Mouse (Mus musculus): ENCODE data around the gene Slc30a9. TPM values are rescaled to one million over a fixed set of nuclear protein-coding genes. Genes with fewer than 3 reads are reported as not detected.

Slc30a9 gene
- 108 and 129 TPM in 2 replicates for polyA plus RNA-seq (2015; fragmentation: Nextera tagmentation; extraction: Ambion mirVana)

DNA sequence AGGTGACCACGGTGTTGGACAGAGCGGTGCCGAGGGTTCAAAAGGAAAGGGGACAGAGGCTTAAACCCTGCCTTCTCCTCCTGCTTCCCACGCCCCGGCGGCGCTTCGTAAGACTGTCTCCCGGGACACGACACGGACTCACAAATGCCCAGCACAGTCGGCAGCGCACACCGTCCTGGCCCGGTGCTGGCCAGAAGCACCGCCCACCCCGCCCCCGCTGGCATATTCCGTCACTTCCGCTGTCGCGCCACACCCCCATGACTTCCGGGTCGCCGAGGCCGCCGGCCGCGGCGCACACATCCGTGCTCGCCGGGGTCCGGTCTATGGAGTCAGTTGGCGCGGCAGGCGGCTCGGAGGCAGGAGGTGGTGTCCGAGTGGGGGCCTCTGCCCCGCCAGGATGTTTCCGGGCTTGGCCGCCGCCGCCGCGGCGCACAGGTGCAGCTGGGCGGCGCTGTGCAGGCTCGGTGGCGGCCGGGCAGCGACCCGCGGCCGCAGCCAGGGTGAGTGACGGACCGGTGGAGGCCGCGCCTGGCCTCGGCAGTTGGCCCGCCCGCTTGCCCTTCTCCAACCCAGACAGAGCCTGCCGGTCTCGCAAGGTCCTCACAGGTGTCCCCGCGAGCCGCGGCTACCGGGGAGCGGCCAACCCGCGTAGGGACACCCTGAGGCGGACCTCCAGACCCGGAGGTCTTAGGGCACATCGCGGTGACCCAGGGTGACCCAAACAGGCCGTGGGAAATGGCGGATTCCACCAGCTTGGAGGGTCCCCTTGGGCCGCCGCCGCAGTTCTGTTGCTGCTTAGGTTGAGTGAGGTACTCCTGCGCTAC is at the start of gene Slc30a9:
TSS of gene Slc30a9 (plus strand) at position 258 of the 824 bp plus-strand sequence.
- WGBS = under 1% methylated on average over 83 of the region's 83 CpGs
- H3K9ac ChIP-seq = peak within 1 kb of the TSS; percentile 98
- peak; percentile 97 for ATAC-seq (replicated peaks; ENCODE audit: insufficient number of reproducible peaks, insufficient read depth, low FRiP score, low read depth)
- no peaks in the 10 kb centered on the region for H3K36me3 ChIP-seq
- no peaks in the 10 kb centered on the region for H3K9me3 ChIP-seq (replicated peaks)
- peak within 1 kb of the TSS; percentile 75 for H3K4me2 ChIP-seq
- peak within 1 kb of the TSS; percentile 87 for H3K27ac ChIP-seq
- H3K27me3 ChIP-seq = no peaks in the 10 kb centered on the region
- peak within 1 kb of the TSS; percentile 95 for H3K4me3 ChIP-seq
- peaks cover 12% of the 10 kb centered on the region for H3K4me1 ChIP-seq (replicated peaks)

DNA sequence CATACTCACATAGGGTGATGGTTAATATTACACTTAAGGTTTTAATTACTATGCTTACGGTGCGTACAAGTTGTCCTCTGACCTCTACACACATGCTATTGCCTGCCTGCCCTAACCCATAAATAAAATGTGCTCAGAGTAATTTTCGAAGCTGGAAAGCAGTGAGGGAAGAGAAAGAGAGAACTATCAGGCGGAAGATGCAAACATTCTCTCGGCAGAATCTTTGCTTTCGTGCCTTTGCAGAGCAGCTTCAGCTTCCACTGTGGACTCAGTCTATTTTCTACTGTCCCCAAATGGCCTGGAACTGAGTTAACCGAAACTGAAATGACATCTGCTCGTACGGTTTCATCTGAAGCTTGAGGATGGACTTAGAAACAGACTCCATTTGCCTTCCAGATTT is 48.3 kb upstream of the Slc30a9 start:
- no peaks in the 10 kb centered on the region for H3K27me3 ChIP-seq
- peaks cover 8% of the 10 kb centered on the region for H3K4me1 ChIP-seq (replicated peaks)
- H3K9me3 ChIP-seq (replicated peaks) = no peaks in the 10 kb centered on the region
- no peaks in the 10 kb centered on the region for H3K36me3 ChIP-seq
- no peak for ATAC-seq (replicated peaks; ENCODE audit: insufficient number of reproducible peaks, insufficient read depth, low FRiP score, low read depth)
- H3K27ac ChIP-seq = no peak overlapping the region
- no peak overlapping the region for H3K9ac ChIP-seq
- H3K4me2 ChIP-seq = no peak overlapping the region
- H3K4me3 ChIP-seq = no peak overlapping the region
- 81% methylated on average over 9 of the region's 9 CpGs for WGBS

DNA sequence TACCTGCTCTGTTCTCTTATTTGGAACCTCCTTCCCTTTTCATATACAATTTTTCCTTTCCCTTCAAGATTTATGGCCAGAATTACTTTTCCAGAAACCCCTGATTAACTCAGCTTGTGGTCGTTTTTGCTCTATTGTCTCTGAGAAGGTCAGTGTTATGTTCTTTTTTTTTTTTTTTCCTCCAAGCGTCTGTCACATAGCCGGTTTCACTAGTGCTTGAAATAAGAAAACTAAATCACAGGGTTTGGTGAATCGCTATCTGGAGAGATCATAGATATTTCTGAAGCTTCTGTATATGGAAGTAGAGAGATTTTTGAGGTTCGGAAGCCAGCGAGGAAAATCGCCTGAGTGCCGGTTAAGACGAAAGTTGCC is 46.6 kb upstream of the Slc30a9 start:
- Histone ChIP-seq H3K9me3 (replicated peaks) (no peaks in the 10 kb centered on the region), H3K36me3 (peaks cover 14% of the 10 kb centered on the region), H3K9ac (peak overlapping the region; percentile 37; the same call in 1 of the 2 replicates), H3K27ac (peak overlapping the region; percentile 97), H3K27me3 (no peaks in the 10 kb centered on the region), H3K4me1 (replicated peaks) (peaks cover 8% of the 10 kb centered on the region), H3K4me2 (peak overlapping the region; percentile 65), H3K4me3 (peak overlapping the region; percentile 98)
- under 1% methylated on average over 9 of the region's 9 CpGs for WGBS
- ATAC-seq (replicated peaks; ENCODE audit: insufficient number of reproducible peaks, insufficient read depth, low FRiP score, low read depth) = no peak

DNA sequence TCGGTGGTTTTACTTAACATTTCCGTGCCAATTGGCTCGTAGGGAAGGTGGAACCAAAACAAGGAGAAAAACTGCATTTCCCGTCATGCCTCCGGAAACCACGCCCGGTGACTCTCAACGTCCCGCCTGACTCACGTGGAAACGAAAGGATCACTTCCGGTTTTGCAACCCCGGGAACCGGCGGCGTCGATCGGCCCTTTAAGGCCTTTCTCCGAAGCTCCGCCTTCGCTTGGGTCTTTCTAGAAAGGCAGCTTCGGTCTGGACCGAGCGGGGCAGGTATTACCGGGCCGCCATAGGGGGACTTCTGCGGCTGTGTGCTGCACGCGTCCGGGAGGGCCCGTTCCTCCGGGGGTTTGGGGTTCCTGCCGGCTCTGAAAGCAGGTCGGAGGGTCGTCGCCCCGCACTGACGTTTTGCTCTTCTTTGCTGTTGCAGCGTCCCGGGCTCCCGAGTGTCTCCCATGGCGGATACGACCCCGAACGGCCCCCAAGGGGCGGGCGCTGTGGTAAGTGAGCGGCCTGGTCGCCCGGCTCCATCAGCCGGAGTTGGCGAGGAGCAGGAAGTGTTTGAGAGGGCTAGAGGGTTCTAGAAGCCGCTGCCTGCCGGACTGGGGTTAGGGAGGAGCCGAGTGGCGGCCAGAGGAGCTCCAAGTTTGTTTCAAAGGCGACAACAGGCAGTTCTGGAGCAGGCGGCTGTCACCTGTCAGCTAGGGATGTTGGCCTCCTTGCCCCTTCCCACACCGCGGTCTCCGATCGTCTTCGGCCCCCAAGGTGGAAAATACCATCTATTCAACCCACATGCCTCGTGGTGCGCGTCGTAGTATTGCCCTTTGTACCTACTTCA is 46.0 kb upstream of the Slc30a9 start, which contains the start of gene Tmem33:
TSS of gene Tmem33 (plus strand) at position 35 of the 841 bp plus-strand sequence.
- H3K9ac ChIP-seq = peak within 1 kb of the TSS; percentile 74
- under 1% methylated on average over 67 of the region's 67 CpGs for WGBS
- ATAC-seq (replicated peaks; ENCODE audit: insufficient number of reproducible peaks, insufficient read depth, low FRiP score, low read depth) = peak; percentile 87
- peaks cover 19% of the 10 kb centered on the region for H3K36me3 ChIP-seq
- H3K4me2 ChIP-seq = peak within 1 kb of the TSS; percentile 79
- H3K4me3 ChIP-seq = peak within 1 kb of the TSS; percentile 98
- H3K9me3 ChIP-seq (replicated peaks) = no peaks in the 10 kb centered on the region
- no peaks in the 10 kb centered on the region for H3K27me3 ChIP-seq
- H3K4me1 ChIP-seq (replicated peaks) = peaks cover 8% of the 10 kb centered on the region
- peak within 1 kb of the TSS; percentile 97 for H3K27ac ChIP-seq

DNA sequence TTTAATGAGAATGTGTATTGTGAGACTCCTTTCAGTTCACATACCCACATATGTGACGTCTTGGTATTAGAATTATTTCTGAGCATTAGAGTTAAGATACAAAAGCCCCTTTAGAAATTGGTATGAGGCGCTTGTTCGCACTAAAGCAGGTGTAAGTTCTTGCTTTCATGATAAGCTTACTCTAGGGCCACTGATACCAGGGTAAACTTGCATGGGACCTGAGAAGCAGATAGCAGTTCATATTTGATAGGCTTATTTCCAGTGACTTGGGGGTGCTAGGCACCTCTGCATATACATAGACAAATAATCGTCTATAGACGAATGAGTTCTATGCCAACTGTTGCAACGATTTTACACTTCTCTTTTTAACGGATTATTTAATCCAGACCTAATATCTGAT is 43.8 kb upstream of the Slc30a9 start:
- Histone ChIP-seq H3K36me3 (peaks cover 35% of the 10 kb centered on the region), H3K4me2 (no peak overlapping the region), H3K4me1 (replicated peaks) (peaks cover 8% of the 10 kb centered on the region), H3K4me3 (no peak overlapping the region), H3K27me3 (no peaks in the 10 kb centered on the region), H3K9ac (no peak overlapping the region), H3K9me3 (replicated peaks) (no peaks in the 10 kb centered on the region), H3K27ac (no peak overlapping the region)
- ATAC-seq (replicated peaks; ENCODE audit: insufficient number of reproducible peaks, insufficient read depth, low FRiP score, low read depth) = no peak
- 86% methylated on average over 7 of the region's 7 CpGs for WGBS

DNA sequence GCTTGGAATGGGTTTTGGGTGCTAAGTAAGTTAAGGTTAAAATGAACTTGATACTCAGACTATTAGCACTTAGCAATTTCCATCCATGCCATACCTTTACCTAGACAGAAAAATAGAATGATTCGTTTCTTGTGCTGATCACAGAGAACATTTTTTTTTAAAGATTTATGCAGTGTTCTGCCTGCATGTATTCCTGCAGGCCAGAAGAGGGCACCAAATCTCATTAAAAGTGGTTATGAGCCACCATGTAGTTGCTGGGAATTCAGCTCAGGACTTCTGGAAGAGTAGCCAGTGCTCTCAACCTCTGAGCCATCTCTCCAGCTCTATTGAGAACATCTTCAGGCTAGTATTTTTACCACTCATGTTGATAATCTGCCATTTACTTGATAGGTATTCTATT is 40.6 kb upstream of the Slc30a9 start:
- Histone ChIP-seq H3K36me3 (peaks cover 50% of the 10 kb centered on the region), H3K4me1 (replicated peaks) (peaks cover 8% of the 10 kb centered on the region), H3K4me3 (no peak overlapping the region), H3K9me3 (replicated peaks) (no peaks in the 10 kb centered on the region), H3K9ac (no peak overlapping the region), H3K27me3 (no peaks in the 10 kb centered on the region), H3K27ac (no peak overlapping the region), H3K4me2 (no peak overlapping the region)
- no peak for ATAC-seq (replicated peaks; ENCODE audit: insufficient number of reproducible peaks, insufficient read depth, low FRiP score, low read depth)
- WGBS = 86% methylated on average over 1 of the region's 1 CpGs

DNA sequence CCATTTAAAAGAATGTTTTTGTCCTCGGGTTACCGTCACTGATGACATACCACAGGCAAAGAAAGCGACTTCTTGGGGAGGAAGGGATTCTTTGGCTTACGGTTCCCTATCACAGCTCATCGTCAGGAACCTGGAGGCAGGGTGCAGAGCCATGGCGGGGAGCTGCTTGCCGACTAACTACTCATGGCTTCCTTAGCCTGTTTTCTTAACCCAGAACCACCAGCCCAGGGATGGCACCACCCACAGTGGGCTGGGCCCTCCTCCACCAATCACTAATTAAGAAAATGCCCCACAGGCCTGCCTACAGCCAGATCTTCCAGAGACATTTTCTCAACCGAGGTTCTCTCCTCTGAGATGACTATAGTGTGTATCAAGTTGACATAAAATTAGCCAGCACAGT is 37.4 kb upstream of the Slc30a9 start:
- Histone ChIP-seq H3K27ac (no peak overlapping the region), H3K36me3 (peaks cover 43% of the 10 kb centered on the region), H3K4me1 (replicated peaks) (no peaks in the 10 kb centered on the region), H3K9ac (no peak overlapping the region), H3K4me2 (no peak overlapping the region), H3K9me3 (replicated peaks) (no peaks in the 10 kb centered on the region), H3K27me3 (no peaks in the 10 kb centered on the region), H3K4me3 (no peak overlapping the region)
- ATAC-seq (replicated peaks; ENCODE audit: insufficient number of reproducible peaks, insufficient read depth, low FRiP score, low read depth) = no peak
- 90% methylated on average over 8 of the region's 8 CpGs for WGBS

DNA sequence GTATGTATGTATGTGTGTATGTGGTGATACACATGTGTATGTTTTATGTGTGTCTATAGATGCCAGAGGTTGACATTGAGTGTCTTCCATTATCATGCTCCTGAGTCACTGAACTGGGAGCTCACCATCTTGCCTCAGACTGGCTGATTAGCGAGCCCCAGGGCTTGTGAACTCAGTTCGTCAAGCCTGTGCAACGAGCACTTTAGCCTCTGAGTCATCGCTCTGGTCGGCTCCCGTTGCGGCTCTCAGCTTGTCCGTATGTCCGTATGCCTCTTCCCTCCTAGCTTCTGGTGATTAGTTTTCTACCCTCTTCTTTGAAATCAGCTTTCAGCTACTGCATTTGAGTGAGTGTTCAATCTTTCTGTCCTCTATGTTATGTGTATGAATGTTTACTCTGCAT is 27.3 kb upstream of the Slc30a9 start:
- Histone ChIP-seq H3K9ac (no peak overlapping the region), H3K27me3 (no peaks in the 10 kb centered on the region), H3K27ac (no peak overlapping the region), H3K4me3 (no peak overlapping the region), H3K9me3 (replicated peaks) (no peaks in the 10 kb centered on the region), H3K4me1 (replicated peaks) (no peaks in the 10 kb centered on the region), H3K4me2 (no peak overlapping the region), H3K36me3 (peaks cover 7% of the 10 kb centered on the region)
- no peak for ATAC-seq (replicated peaks; ENCODE audit: insufficient number of reproducible peaks, insufficient read depth, low FRiP score, low read depth)
- 91% methylated on average over 9 of the region's 9 CpGs for WGBS

DNA sequence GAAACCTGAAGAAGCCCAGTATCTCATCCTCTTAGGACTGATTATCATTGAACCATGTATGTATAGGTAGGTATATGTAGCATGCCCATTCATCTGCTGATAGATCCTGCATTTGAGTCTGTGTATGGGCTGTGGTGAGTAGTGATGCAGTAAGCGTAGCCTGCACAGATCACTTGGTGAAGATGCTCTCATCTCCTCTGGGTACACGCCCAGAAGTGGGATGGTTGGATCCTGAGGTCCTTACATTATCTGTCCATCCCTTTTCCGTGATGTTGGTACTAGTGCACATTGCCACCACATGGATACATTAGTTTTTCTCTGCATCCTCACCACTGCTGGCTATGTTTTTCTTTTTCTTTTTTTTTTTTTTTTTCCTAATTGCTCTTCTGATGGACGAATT is 26.9 kb upstream of the Slc30a9 start:
- no peaks in the 10 kb centered on the region for H3K4me1 ChIP-seq (replicated peaks)
- no peak overlapping the region for H3K4me2 ChIP-seq
- no peak for ATAC-seq (replicated peaks; ENCODE audit: insufficient number of reproducible peaks, insufficient read depth, low FRiP score, low read depth)
- H3K27me3 ChIP-seq = no peaks in the 10 kb centered on the region
- WGBS = 90% methylated on average over 4 of the region's 4 CpGs
- no peak overlapping the region for H3K4me3 ChIP-seq
- no peak overlapping the region for H3K27ac ChIP-seq
- H3K9me3 ChIP-seq (replicated peaks) = no peaks in the 10 kb centered on the region
- peaks cover 11% of the 10 kb centered on the region for H3K36me3 ChIP-seq
- H3K9ac ChIP-seq = no peak overlapping the region

DNA sequence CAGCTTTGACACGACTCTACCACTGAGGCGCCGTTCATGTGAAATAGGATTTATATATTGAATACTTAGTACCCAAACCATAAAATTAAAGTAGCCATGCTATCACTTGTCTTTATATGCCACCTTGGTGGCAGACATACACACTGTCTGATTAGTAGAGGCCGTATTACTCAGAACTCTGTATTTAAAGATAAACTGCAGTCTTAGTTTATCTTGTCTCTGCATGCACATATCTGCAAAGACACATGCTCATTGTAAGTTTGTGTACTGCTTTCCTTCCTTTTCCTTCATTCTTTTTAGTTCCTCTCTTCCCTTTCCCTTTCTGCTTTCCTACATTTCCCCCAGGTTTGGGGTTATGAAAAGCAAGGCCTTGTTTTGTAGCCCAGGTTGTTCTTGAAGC is 26.4 kb upstream of the Slc30a9 start:
- Histone ChIP-seq H3K27ac (no peak overlapping the region), H3K27me3 (no peaks in the 10 kb centered on the region), H3K36me3 (peaks cover 16% of the 10 kb centered on the region), H3K9me3 (replicated peaks) (no peaks in the 10 kb centered on the region), H3K4me1 (replicated peaks) (no peaks in the 10 kb centered on the region), H3K4me3 (no peak overlapping the region), H3K4me2 (no peak overlapping the region), H3K9ac (no peak overlapping the region)
- 96% methylated on average over 4 of the region's 4 CpGs for WGBS
- no peak for ATAC-seq (replicated peaks; ENCODE audit: insufficient number of reproducible peaks, insufficient read depth, low FRiP score, low read depth)

DNA sequence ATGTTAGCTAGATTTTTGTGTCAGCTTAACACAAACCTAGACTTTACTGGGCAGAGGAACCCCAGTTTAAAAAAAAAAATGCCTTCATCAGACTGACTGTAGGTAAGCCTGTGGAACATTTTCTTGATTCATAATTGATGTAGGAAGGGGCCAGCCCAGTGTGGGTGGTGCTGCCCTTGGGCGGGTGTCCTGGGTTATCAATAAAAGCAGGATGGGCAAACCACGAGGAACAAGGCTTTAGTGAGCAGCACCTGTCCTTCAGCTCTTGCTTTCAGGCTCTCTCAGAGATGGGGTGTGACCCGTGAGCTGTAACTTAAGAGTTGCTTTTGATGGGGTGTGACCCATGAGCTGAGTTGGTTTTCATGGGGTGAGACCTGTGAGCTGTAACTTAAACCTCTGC is 11.7 kb upstream of the Slc30a9 start:
- Histone ChIP-seq H3K4me3 (no peak overlapping the region), H3K4me1 (replicated peaks) (no peaks in the 10 kb centered on the region), H3K27ac (no peak overlapping the region), H3K27me3 (no peaks in the 10 kb centered on the region), H3K9ac (no peak overlapping the region), H3K36me3 (no peaks in the 10 kb centered on the region; the same call in 1 of the 2 replicates), H3K4me2 (no peak overlapping the region), H3K9me3 (replicated peaks) (no peaks in the 10 kb centered on the region)
- WGBS = 65% methylated on average over 3 of the region's 3 CpGs
- ATAC-seq (replicated peaks; ENCODE audit: insufficient number of reproducible peaks, insufficient read depth, low FRiP score, low read depth) = no peak

Measured in heart, embryonic 15.5 days (tissue).